Mouse (Mus musculus): ENCODE data around the gene Fdxacb1. TPM values are rescaled to one million over a fixed set of nuclear protein-coding genes. Genes with fewer than 3 reads are reported as not detected.

Fdxacb1 gene
- polyA plus RNA-seq, 1 experiment = 9.3 TPM

GRCm38 (mm10) chr9:50767531-50768106 is 417 bp upstream of the Fdxacb1 start:
- Histone ChIP-seq H3K27ac (ENCODE audit: insufficient read depth, low read length) (0 out of 2 replicates have a peak overlapping the region, but pooled peaks have one; percentile 2), H3K4me1 (ENCODE audit: control insufficient read depth, insufficient read depth, low read length) (peaks cover 2% of the 10 kb centered on the region; the same call in 1 of the 2 replicates), H3K4me3 (ENCODE audit: insufficient read depth, low read length) (peak overlapping the region; percentile 77)
- TF ChIP-seq CTCF (IDR thresholded peaks at IDR 0.05; ENCODE audit: borderline replicate concordance, insufficient read depth, low read length) (no peak), POLR2A (IDR thresholded peaks at IDR 0.05; ENCODE audit: low read depth, low read length) (no peak; the same call in 1 of the 2 replicates)

- no peak for TF ChIP-seq CTCF (IDR thresholded peaks at IDR 0.05; ENCODE audit: borderline replicate concordance, insufficient read depth, low read length)
- no peak for TF ChIP-seq POLR2A (IDR thresholded peaks at IDR 0.05; ENCODE audit: low read depth, low read length)
- H3K4me1 ChIP-seq (ENCODE audit: control insufficient read depth, insufficient read depth, low read length) = peaks cover 6% of the 10 kb centered on the region
- H3K27ac ChIP-seq (ENCODE audit: insufficient read depth, low read length) = no peak overlapping the region
- H3K4me3 ChIP-seq (ENCODE audit: insufficient read depth, low read length) = no peak overlapping the region
These were observed 2.0 kb downstream of the Fdxacb1 start for GRCm38 (mm10) chr9:50770011-50770410.

- peak overlapping the region; percentile 19 for H3K4me3 ChIP-seq (ENCODE audit: insufficient read depth, low read length)
- peaks cover 8% of the 10 kb centered on the region for H3K4me1 ChIP-seq (ENCODE audit: control insufficient read depth, insufficient read depth, low read length)
- H3K27ac ChIP-seq (ENCODE audit: insufficient read depth, low read length) = no peak overlapping the region
- TF ChIP-seq POLR2A (IDR thresholded peaks at IDR 0.05; ENCODE audit: low read depth, low read length) (no peak), CTCF (IDR thresholded peaks at IDR 0.05; ENCODE audit: borderline replicate concordance, insufficient read depth, low read length) (no peak)
These were observed 6.0 kb downstream of the Fdxacb1 start for GRCm38 (mm10) chr9:50774026-50774462.

GRCm38 (mm10) chr9:50774991-50775612 is 7.1 kb downstream of the Fdxacb1 start, which contains the start of the genes Alg9 and 1110032A03Rik:
Gene Alg9 (plus strand): TSS chr9:50775019.
Gene 1110032A03Rik (minus strand): TSS chr9:50775520.
- Histone ChIP-seq H3K4me1 (ENCODE audit: control insufficient read depth, insufficient read depth, low read length) (peaks cover 8% of the 10 kb centered on the region), H3K27ac (ENCODE audit: insufficient read depth, low read length) (peak within 1 kb of the TSS; percentile 41; the same call in 1 of the 2 replicates), H3K4me3 (ENCODE audit: insufficient read depth, low read length) (peak within 1 kb of the TSS; percentile 66)
- TF ChIP-seq POLR2A (IDR thresholded peaks at IDR 0.05; ENCODE audit: low read depth, low read length) (peak; percentile 82), CTCF (IDR thresholded peaks at IDR 0.05; ENCODE audit: borderline replicate concordance, insufficient read depth, low read length) (no peak)

- H3K4me3 ChIP-seq (ENCODE audit: insufficient read depth, low read length) = peak overlapping the region; percentile 66
- no peak overlapping the region for H3K27ac ChIP-seq (ENCODE audit: insufficient read depth, low read length)
- TF ChIP-seq CTCF (IDR thresholded peaks at IDR 0.05; ENCODE audit: borderline replicate concordance, insufficient read depth, low read length) (no peak), POLR2A (IDR thresholded peaks at IDR 0.05; ENCODE audit: low read depth, low read length) (0 out of 2 replicates have a peak, but pooled peaks have one; percentile 11)
- H3K4me1 ChIP-seq (ENCODE audit: control insufficient read depth, insufficient read depth, low read length) = peaks cover 8% of the 10 kb centered on the region
These were observed 7.7 kb downstream of the Fdxacb1 start for GRCm38 (mm10) chr9:50775662-50776126.

- Histone ChIP-seq H3K27ac (ENCODE audit: insufficient read depth, low read length) (no peak overlapping the region), H3K4me3 (ENCODE audit: insufficient read depth, low read length) (peak overlapping the region; percentile 66), H3K4me1 (ENCODE audit: control insufficient read depth, insufficient read depth, low read length) (peaks cover 8% of the 10 kb centered on the region)
- TF ChIP-seq CTCF (IDR thresholded peaks at IDR 0.05; ENCODE audit: borderline replicate concordance, insufficient read depth, low read length) = no peak
- no peak for TF ChIP-seq POLR2A (IDR thresholded peaks at IDR 0.05; ENCODE audit: low read depth, low read length)
These were observed 8.2 kb downstream of the Fdxacb1 start for GRCm38 (mm10) chr9:50776162-50776760.

- Histone ChIP-seq H3K4me3 (ENCODE audit: insufficient read depth, low read length) (no peak overlapping the region), H3K27ac (ENCODE audit: insufficient read depth, low read length) (no peak overlapping the region), H3K4me1 (ENCODE audit: control insufficient read depth, insufficient read depth, low read length) (no peaks in the 10 kb centered on the region)
- TF ChIP-seq CTCF (IDR thresholded peaks at IDR 0.05; ENCODE audit: borderline replicate concordance, insufficient read depth, low read length) (peak; percentile 58; the same call in 1 of the 2 replicates), POLR2A (IDR thresholded peaks at IDR 0.05; ENCODE audit: low read depth, low read length) (no peak)
These were observed 14.1 kb downstream of the Fdxacb1 start for GRCm38 (mm10) chr9:50782155-50782554.

GRCm38 (mm10) chr9:50795266-50795665 is 27.2 kb downstream of the Fdxacb1 start:
- TF ChIP-seq POLR2A (IDR thresholded peaks at IDR 0.05; ENCODE audit: low read depth, low read length) = no peak
- TF ChIP-seq CTCF (IDR thresholded peaks at IDR 0.05; ENCODE audit: borderline replicate concordance, insufficient read depth, low read length) = no peak
- H3K27ac ChIP-seq (ENCODE audit: insufficient read depth, low read length) = no peak overlapping the region
- no peak overlapping the region for H3K4me3 ChIP-seq (ENCODE audit: insufficient read depth, low read length)
- no peaks in the 10 kb centered on the region for H3K4me1 ChIP-seq (ENCODE audit: control insufficient read depth, insufficient read depth, low read length)

GRCm38 (mm10) chr9:50796776-50797175 is 28.7 kb downstream of the Fdxacb1 start:
- no peak overlapping the region for H3K4me3 ChIP-seq (ENCODE audit: insufficient read depth, low read length)
- H3K27ac ChIP-seq (ENCODE audit: insufficient read depth, low read length) = no peak overlapping the region
- H3K4me1 ChIP-seq (ENCODE audit: control insufficient read depth, insufficient read depth, low read length) = no peaks in the 10 kb centered on the region
- TF ChIP-seq POLR2A (IDR thresholded peaks at IDR 0.05; ENCODE audit: low read depth, low read length) (no peak), CTCF (IDR thresholded peaks at IDR 0.05; ENCODE audit: borderline replicate concordance, insufficient read depth, low read length) (no peak)

All from embryonic fibroblast, embryonic 13.5 days (primary cell).